Mouse (Mus musculus) urinary bladder, adult 18-20 months (tissue): Measurements from ENCODE around the gene Scamp5.

Experiments
- DNase-seq, 2 experiments: peaks; one replicate each; pipeline ENCODE4 v3.0.0; 2022; ENCODE audit warnings: low spot score in 2 of 2, mixed read lengths in 2 of 2

Scamp5 gene

DNA sequence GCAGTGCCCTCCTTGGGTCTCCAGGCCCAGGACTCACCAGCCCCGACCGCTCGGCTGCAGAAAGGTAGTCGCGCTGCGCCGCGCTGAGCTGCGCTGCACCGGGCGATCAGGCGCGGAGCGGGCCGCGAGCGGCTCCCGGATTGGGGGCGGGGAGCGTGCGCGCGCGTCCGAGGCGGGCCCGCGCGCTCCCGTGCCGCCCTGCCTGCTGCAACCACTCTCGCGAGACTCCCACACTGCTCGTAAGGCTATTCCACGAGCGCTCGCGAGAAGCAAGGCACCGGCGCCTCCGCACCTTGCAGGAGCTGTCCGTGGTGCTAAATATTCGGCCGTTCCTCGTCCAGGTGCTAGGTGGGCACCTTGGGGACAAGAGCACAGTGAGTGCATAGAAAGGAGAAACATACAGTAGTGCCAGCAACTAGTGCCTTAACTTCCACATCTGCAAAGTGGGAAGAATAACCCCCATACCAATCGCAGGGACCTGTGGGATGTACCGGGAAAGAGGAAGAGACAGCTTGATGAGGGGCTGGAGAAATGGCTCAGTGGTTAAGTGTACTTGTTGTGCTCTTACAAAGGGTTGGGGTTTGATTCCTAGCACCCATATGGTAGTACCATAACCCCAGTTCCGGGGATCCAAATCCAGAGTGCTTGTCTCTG, at the start of gene Scamp5:
Gene Scamp5, minus strand, starts transcription at position 165 of the 654 bp plus-strand sequence.
- peak; percentile 72 to 80 for DNase-seq

DNA sequence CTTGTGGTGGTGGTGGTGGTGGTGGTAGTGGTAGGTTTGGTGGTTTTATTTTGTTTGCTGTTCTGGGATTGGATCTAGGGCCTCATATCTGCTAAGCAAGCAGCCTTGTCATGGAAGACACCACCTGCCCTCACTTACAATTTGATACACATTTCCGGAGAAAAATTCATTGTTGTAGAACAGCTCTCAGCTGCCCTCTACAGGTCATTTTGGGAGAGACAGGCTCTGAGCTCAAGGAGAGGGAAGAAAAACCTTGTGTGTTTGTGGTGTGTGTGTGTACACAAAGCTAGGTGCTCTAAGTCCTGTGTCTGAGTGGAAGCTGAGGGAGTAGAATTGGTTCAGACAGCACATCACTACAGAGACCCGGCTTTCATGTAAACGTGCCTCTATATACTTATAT, 49.3 kb upstream of the Scamp5 start:
- DNase-seq = peak; percentile 16 to 45

DNA sequence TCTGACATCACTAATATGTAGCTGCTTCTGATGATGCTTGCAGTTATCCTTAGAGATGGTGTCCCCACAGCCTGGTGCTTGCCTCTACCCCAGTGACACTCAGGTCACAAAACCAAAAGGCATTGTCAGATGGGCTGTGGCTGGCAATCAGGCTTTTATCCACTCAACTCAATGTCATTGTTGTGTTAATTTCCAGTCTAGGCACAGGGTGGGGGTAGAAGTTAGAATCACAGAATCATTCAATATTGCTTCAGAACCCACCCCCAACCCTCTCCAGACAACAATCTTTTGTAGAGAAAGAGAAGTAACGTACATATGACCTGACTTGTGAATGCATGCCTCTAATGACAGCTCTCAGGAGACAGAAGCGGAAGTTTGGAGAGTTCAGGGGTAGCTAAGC, 42.7 kb upstream of the Scamp5 start:
- DNase-seq = no peak

- DNase-seq = peak in 1 of 2 experiments; percentile 42
Measured at GRCm38 (mm10) chr9:57505700-57506099, 37.8 kb upstream of the Scamp5 start.

DNA sequence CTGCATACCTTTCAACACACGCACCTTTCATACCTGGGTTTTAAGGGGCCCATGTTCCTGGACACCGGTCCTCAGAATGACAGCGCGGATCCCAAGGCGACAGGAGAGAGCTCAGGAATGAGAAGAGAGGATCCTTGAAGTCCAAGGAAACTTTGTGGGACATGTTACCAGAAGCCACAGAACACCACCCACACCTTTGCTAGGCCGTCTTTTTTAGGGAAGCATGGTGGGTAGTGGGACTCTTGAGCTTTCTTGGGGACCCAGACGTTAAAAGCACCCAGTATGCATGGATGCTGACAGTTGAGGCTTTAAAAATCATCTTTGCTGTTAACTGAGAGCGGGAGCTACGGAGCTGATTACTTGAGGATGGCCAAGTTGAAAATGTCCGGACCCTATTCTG, 37.0 kb upstream of the Scamp5 start:
- DNase-seq = no peak

GRCm38 (mm10) chr9:57504381-57504700, 36.5 kb upstream of the Scamp5 start:
- DNase-seq = peak in 1 of 2 experiments; percentile 50

- peak; percentile 57 to 73 for DNase-seq
Measured at GRCm38 (mm10) chr9:57503622-57504380, 35.9 kb upstream of the Scamp5 start, which contains the start of gene Rpp25. Rpp25 (plus strand) TSS chr9:57504026.

DNA sequence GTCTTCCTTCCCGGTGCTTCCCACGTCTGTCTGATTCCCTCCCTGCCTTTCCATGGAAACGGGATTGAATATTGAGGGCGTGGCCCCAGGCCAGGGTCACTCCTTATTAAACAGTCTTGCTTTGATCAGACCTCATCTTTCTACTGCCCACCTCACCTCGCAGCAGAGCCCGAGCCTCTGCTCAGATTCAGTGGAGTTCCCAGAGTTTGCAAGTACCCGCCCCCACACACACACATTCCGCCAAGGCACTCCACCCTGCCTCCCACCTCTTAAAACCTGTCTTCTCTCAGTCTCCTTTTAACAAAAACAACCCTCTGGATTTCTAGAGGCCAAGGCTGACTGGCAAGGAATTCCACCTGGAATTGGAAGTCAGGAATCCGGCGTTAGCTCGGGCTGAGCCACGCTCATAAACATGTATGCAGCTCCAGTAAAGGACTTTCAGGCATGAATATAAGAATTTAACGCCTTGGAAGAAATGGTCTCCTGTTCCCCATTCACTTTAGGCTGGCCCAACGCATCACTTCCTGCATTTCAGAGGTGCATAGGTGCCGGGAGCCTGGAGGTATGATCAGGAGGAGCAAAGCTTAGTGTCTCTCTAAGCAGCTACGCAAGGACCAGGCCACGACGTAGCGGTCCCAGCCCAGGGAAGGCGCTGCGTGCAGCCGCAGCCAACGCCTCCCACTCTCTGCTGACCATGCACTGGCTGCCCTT, 35.2 kb upstream of the Scamp5 start:
- DNase-seq = peak in 1 of 2 experiments; percentile 40

- no peak for DNase-seq
Measured at GRCm38 (mm10) chr9:57501861-57502260, 34.0 kb upstream of the Scamp5 start.

- no peak for DNase-seq
Measured at GRCm38 (mm10) chr9:57501452-57501851, 33.6 kb upstream of the Scamp5 start.

- DNase-seq = no peak
Measured at GRCm38 (mm10) chr9:57498536-57498935, 30.7 kb upstream of the Scamp5 start.

GRCm38 (mm10) chr9:57497236-57497635, 29.4 kb upstream of the Scamp5 start:
- no peak for DNase-seq

DNA sequence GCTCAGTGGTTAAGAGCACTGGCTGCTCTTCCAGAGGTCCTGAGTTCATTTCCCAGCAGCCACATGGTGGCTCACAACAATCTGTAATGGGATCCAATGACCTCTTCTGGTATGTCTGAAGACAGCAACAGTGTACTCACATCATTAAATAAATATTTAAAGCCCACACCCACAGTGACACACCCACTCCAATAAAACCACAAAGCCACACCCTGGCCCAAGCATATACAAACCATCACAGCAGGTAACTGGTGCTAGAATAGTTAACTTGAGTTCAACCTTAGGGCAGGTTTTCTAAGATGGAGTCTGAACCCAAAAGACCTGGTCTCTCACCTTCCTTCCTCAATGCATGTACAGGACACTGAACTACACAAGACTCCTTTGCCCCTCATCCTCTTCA, 27.1 kb upstream of the Scamp5 start:
- no peak for DNase-seq

DNA sequence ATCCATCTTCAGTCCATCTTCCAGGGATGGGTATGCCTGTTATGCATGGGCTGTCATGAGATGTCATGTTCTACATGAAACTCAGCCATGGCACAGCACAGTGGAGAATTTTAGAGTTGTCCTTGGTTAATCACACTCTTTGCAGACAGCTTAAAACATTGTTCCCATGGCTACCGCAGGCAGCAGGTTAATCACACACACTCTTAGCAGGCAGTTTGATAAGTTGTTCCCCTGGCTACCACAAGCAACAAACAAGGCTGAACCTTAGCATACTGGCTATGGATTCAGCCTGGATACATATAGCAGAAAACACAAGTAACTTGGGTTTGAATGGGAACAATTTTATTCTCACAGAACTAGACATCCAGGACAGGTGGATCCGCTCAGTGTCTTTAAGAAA, 25.7 kb upstream of the Scamp5 start:
- no peak for DNase-seq

- no peak for DNase-seq
Measured at GRCm38 (mm10) chr9:57487807-57488206, 19.9 kb upstream of the Scamp5 start.

DNA sequence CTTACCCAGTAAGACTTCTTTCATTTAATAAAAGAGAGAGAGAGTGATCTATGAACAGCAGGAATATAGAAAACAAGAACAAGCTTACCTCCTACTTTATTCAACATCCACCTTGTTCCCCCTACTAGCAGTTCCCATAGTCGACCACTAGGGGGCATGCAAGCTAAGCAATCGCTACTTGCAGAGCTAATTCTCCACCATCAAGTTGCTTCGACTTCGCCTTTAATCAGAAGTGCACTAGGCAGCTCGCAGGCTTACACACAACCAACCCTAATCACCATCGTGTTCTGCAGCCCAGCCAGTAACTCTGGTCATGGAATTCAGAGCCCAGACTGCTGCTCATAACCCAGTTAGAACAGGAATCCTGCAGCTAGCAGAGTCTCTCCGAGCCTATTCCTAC, 17.9 kb upstream of the Scamp5 start:
- peak in 1 of 2 experiments; percentile 69 for DNase-seq

DNA sequence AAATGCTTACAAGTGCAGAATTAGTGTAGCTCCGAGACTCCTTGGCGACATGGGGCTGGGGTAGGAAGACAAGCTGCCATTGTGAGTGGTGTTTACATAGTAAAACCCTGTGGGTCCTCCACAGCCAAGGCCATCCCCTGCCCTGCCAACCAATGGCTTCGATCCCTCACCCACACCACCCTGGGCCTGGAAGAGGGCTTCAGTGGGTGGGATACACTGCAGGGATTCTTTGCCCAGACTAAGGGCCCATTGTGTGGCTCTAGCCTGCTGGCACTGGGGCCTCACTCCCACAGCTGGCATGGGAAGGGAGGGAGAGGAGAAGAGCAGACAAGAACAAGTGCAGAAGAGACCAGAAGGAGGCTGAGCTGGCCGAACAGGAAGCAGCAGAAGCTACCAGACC, 1.1 kb upstream of the Scamp5 start:
- DNase-seq = no peak

GRCm38 (mm10) chr9:57467271-57467771, 539 bp downstream of the Scamp5 start:
- DNase-seq = peak in 1 of 2 experiments; percentile 9

DNA sequence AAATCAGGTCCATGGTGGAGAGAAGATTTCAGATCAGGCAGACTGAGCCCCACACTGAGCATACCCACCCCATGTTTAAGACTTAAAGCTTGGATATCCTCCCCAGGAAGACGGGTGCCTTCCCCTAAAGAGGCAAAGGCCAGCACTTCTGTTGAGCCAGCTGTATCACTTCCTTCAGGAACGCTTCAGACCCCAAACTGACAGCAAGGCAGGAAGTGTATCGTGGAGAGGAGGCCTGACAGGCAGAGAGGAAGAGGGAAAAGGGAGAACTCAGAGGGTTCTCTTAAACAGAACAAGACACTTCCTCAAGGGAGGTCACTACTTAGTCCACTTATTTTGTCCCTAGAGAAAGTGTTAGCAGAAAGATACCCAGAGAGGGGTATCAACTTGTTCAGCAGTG, 1.8 kb downstream of the Scamp5 start:
- no peak for DNase-seq

DNA sequence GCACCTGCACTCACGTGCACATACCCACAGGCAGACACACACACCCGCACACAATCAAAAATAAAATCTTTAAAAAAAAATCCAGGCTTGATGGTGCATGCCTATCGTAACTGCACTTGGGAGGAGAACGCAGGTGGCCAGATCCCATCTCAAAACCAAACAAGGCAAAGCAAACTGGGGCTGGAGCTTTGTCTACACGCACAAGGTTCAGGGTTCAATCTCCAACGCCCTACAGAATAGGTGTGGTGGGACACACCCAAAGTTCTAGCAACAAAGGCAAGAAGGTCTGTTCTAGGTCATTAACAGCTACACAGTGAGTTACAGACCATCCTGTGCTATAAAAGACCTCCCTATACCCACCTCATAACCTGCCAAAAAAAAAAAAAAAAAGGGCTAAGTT, 5.0 kb downstream of the Scamp5 start:
- peak in 1 of 2 experiments; percentile 66 for DNase-seq

- no peak for DNase-seq
Measured at GRCm38 (mm10) chr9:57459707-57460106, 8.2 kb downstream of the Scamp5 start.

DNA sequence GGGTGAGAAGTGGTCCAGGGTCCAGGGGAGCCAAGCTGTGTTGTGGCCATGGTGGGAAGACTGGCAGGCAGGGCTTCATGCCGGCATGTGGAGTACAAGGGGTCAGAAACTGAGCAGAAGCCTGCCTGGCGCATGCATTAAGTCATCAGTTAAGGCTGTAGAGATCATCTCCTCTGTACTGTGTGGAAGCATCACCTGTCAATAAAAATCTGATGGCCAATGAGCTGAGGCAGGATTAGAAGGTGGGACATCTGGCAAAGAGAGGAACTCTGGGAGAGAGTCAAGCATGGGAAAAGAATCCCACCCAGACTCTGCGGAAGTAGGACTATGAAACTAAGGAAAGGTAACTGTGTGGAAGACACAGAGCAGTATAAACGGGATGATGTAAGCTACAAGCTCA, 14.3 kb downstream of the Scamp5 start:
- no peak for DNase-seq
